Mouse (Mus musculus) right cerebral cortex, postnatal 14 days (tissue): ENCODE data around the gene Rel.

ENCODE experiments used
- DNase-seq: peaks from one replicate; pipeline ENCODE4 v3.0.0; 2022

Gene Rel

GRCm38 (mm10) chr11:23741386-23741785, 29.4 kb downstream of the Rel start:
- no peak for DNase-seq

GRCm38 (mm10) chr11:23740895-23741294, 29.9 kb downstream of the Rel start:
- no peak for DNase-seq

- no peak for DNase-seq
These were observed 34.8 kb downstream of the Rel start for GRCm38 (mm10) chr11:23735820-23736470.

- no peak for DNase-seq
These were observed 36.0 kb downstream of the Rel start for GRCm38 (mm10) chr11:23734749-23735286.

- DNase-seq = no peak
These were observed 37.9 kb downstream of the Rel start for GRCm38 (mm10) chr11:23732840-23733239.

- no peak for DNase-seq
These were observed 40.6 kb downstream of the Rel start for GRCm38 (mm10) chr11:23730120-23730519.

- DNase-seq = no peak
These were observed 42.6 kb downstream of the Rel start for GRCm38 (mm10) chr11:23728186-23728585.

- no peak for DNase-seq
These were observed 44.3 kb downstream of the Rel start for GRCm38 (mm10) chr11:23726441-23726840.

GRCm38 (mm10) chr11:23725850-23726249, 44.9 kb downstream of the Rel start:
- no peak for DNase-seq

- no peak for DNase-seq
These were observed 48.4 kb downstream of the Rel start for GRCm38 (mm10) chr11:23722326-23722725.

- DNase-seq = no peak
These were observed 50.9 kb downstream of the Rel start for GRCm38 (mm10) chr11:23719825-23720224.

- no peak for DNase-seq
These were observed 51.9 kb downstream of the Rel start for GRCm38 (mm10) chr11:23718856-23719255.

GRCm38 (mm10) chr11:23712299-23712698, 58.5 kb downstream of the Rel start:
- DNase-seq = no peak

- no peak for DNase-seq
These were observed 66.0 kb downstream of the Rel start for GRCm38 (mm10) chr11:23704604-23705294.

GRCm38 (mm10) chr11:23701831-23702230, 68.9 kb downstream of the Rel start:
- no peak for DNase-seq

GRCm38 (mm10) chr11:23699414-23700095, 71.2 kb downstream of the Rel start:
- DNase-seq = no peak

- no peak for DNase-seq
These were observed 72.2 kb downstream of the Rel start for GRCm38 (mm10) chr11:23698526-23698925.

- DNase-seq = no peak
These were observed 74.9 kb downstream of the Rel start for GRCm38 (mm10) chr11:23695847-23696246.

- DNase-seq = no peak
These were observed 77.5 kb downstream of the Rel start for GRCm38 (mm10) chr11:23693286-23693685.

GRCm38 (mm10) chr11:23688060-23688459, 82.7 kb downstream of the Rel start:
- DNase-seq = no peak
